Mouse (Mus musculus) adrenal gland, adult 8-10 months (tissue): ENCODE measurements around the gene Olfr198. TPM values are rescaled to one million over a fixed set of nuclear protein-coding genes. Genes with fewer than 3 reads are reported as not detected.
A peak's percentile ranks its signal among the peaks of the same experiment; 100 is the strongest.
"Not testable (repeated sequence)": the region's sequence is repeated elsewhere in the genome, so short reads cannot be mapped to it uniquely, and the experiment has no call there.

Experiments used
- DNase-seq: peaks from one replicate; pipeline ENCODE4 v3.0.0; 2022
- total RNA-seq, 4 experiments: library from RNA; stranded (reverse); gene quantifications; 2 replicates each; pipeline ENCODE4 v1.2.4; 2022

Gene Olfr198
- not detected for total RNA-seq

DNA sequence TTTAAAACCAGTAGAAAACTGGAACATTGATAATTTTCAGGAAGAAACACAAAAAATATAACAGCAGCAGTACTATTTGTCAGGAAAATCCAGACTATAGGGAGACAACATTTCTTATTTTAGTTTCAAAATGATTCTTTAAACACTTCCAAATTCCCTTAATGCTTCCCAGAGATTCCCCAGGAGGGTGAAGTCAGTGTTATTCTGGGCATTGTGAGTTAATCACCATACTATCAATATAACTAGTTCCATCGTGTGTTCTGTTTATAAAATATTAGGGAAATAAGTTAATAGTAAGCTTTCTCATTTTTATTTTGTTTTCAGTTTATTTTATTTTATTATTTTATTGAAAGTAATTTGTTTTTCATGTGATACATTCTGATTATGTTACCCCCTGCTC, at the start of gene Olfr198:
Gene Olfr198, minus strand, starts transcription at position 101 of the 400 bp plus-strand sequence.
- not testable (repeated sequence) for DNase-seq

DNA sequence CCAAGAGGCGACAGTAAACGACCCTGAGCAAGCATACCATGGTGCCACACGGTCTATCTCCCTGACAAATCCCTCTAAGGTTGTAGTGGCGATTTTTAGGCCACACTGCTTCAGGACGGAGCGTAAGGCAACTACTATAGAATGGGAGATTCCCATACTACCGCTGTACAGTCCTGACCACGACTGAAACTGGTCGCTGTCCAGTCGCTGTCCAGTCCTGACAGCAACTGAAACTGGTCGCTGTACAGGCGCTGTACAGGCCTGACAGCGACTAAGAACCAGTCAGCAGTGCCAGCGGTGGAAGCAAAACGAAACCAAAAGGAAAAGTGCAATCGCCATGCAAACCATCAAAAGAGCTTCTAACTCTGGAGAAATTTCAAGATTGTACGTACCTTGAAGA, 46.4 kb upstream of the Olfr198 start:
- no peak for DNase-seq

DNA sequence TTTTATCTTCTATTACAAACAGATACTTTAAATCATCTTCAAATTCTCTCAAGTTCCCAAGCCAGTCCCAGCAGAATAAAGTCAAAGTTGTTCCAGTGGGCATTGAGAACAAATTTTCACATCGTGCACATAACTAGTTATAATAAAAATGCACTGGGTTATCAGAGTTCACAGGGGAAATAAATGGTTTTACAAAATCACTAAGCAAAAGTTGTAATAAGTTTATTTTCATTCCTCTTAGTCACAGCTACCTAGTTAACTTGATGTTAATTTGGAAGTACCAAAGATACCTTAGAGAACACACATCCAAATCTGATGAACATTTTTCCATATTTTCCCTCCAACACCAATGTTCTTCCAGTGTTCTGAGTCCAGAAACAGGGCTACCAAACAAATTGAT, 16.3 kb upstream of the Olfr198 start, which contains the start of gene Olfr199:
Gene Olfr199, minus strand, starts transcription at position 101 of the 400 bp plus-strand sequence.
- not testable (repeated sequence) for DNase-seq

DNA sequence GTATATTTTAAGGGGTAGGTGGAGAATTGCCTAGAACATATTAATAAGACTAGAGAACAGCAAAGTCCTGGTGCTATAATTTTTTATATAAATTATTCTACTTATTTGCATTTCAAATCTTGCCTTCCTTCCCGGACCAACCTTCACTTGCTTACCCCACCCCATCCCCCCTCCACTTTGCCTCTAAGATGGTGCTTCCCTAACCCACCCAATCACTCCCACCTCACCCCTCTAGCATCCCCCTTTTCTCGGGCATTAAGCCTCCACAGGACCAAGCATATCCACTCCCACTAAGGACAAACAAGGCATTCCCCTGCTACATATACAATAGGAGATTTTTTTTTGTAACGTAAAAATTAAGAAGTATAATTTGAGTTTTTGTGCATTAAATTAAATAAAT, 14.5 kb upstream of the Olfr198 start:
- DNase-seq: not testable (repeated sequence)

DNA sequence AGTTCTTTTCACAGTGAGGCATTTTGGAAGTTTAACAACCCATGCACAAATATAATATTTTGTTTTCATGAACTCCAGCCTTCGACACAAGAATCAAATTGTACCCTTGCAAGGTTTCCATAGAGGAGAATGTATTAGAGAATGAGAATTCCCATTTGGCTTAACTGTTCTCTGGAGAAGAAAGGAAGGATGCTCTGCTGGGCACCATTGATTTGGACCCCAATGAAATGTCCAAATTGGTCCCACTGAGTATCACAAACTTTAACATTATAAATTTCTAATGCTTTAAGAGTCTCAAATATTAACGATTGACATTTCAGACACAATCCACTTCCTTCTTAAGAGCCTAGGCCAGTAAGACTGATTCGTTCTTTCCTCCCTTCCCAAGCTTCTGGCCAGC, 33.0 kb downstream of the Olfr198 start, which contains the start of gene Olfr196:
Gene Olfr196, minus strand, starts transcription at position 101 of the 400 bp plus-strand sequence.
- no peak for DNase-seq

DNA sequence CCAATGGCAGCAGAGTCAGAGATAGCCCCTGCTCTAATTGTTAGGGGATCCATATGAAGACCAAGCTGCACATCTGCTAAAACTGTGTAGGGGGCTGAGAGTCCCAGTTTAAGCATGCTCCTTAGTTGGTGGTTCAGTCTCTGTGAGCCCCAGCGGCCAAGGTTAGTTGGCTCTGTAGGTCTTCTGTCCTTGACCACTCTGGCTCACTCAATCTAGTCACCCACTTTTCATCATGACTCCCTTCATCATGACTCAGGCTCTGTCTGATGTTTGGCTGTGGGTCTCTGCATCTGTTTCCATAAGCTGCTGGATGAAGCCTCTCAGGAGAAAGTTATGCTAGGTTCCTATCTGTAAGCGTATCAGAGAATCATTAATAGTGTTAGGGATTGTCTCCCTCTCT, 51.3 kb downstream of the Olfr198 start:
- DNase-seq: peak; percentile 13

Other genes starting within 250 kb of the Olfr198 start
- not detected for gene Olfr183, start 208.2 kb downstream of the Olfr198 start, total RNA-seq
- not detected for gene Olfr186, start 173.2 kb downstream of the Olfr198 start, total RNA-seq
- not detected for gene Olfr187, start 163.8 kb downstream of the Olfr198 start, total RNA-seq
- not detected for gene Olfr190, start 125.5 kb downstream of the Olfr198 start, total RNA-seq
- gene Olfr191, start 113.7 kb downstream of the Olfr198 start, total RNA-seq: not detected
- not detected for gene Olfr193, start 91.7 kb downstream of the Olfr198 start, total RNA-seq
- gene Olfr194, start 82.5 kb downstream of the Olfr198 start, total RNA-seq: not detected
- not detected for gene Olfr195, start 56.5 kb downstream of the Olfr198 start, total RNA-seq
- not detected for gene Olfr196, start 33.1 kb downstream of the Olfr198 start, total RNA-seq
- gene Olfr199, start 16.2 kb upstream of the Olfr198 start, total RNA-seq: not detected
- not detected for gene Olfr201, start 69.1 kb upstream of the Olfr198 start, total RNA-seq
- not detected for gene Olfr202, start 83.3 kb upstream of the Olfr198 start, total RNA-seq
- gene Olfr203, start 95.3 kb upstream of the Olfr198 start, total RNA-seq: not detected
- not detected for gene Olfr204, start 114.7 kb upstream of the Olfr198 start, total RNA-seq
- not detected for gene Olfr205, start 127.6 kb upstream of the Olfr198 start, total RNA-seq
- gene Olfr206, start 145.7 kb upstream of the Olfr198 start, total RNA-seq: not detected
- gene Olfr209, start 160.5 kb upstream of the Olfr198 start, total RNA-seq: not detected
- not detected for gene Gabrr3, start 203.8 kb upstream of the Olfr198 start, total RNA-seq